Mouse (Mus musculus) heart, postnatal 4 days (tissue): ENCODE results near the gene Aurkaip1. TPM values are rescaled to one million over a fixed set of nuclear protein-coding genes. Genes with fewer than 3 reads are reported as not detected.

Source experiments
- DNase-seq: peaks from one replicate; pipeline ENCODE4 v3.0.0; 2021
- microRNA-seq, 2 experiments: library from miRNA; unstranded; fragments of <30 nt; microRNA quantifications; one replicate each; pipeline ENCODE4 v1.2.0; 2021 to 2022
- total RNA-seq, 2 experiments: library from RNA; stranded (reverse); gene quantifications; 2 replicates each; pipeline ENCODE4 v1.2.3; 2021

Aurkaip1 gene
- total RNA-seq, 2 experiments from 2014 or later, result 78.9 to 84.2 TPM

DNA sequence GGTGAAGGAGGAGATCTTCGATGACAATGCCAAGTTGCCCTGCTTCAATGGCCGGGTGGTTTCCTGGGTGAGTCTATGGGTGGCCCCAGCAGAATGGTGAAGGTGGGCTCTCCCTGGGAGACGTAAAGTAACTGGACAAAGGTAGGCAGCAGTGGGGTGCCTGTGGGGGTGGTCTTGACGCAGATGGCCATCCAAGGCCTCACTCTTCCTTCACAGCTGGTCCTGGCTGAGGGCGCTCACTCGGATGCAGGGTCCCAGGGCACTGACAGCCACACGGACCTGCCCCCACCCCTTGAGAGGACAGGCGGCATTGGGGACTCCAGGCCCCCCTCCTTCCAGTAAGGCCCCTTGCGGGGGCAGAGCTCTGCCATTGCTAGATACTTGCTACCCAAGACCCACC, 22.3 kb downstream of the Aurkaip1 start:
- DNase-seq, result no peak

DNA sequence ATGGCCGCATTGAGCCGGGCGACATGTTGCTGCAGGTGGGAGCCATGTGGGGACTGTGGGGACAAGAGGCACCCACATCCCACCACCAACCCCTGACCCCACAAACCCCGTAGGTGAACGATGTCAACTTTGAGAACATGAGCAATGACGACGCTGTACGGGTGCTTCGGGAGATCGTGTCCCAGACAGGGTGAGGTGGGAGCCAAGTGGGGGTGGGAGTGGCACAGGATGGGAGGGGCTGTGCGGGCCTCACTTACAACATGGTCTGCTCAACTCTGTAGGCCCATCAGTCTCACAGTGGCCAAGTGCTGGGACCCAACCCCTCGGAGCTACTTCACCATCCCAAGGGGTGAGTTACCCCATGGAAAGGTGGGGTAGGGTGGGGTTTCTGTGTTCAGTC, 23.9 kb downstream of the Aurkaip1 start:
- no peak for DNase-seq

DNA sequence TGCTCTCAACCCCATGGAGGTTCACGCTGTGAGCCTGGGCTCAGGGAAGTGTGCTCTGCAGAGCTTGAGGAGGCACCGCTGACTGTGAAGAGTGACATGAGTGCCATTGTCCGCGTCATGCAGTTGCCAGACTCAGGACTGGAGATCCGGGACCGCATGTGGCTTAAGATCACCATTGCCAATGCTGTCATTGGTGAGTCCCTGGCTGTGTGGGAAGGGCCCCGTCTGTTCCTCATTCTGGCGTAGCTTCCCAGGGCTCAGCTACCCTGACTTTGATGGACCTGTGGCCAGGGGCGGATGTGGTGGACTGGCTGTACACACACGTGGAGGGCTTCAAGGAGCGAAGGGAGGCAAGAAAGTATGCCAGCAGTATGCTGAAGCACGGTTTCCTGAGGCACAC, 25.0 kb downstream of the Aurkaip1 start:
- DNase-seq, result no peak

DNA sequence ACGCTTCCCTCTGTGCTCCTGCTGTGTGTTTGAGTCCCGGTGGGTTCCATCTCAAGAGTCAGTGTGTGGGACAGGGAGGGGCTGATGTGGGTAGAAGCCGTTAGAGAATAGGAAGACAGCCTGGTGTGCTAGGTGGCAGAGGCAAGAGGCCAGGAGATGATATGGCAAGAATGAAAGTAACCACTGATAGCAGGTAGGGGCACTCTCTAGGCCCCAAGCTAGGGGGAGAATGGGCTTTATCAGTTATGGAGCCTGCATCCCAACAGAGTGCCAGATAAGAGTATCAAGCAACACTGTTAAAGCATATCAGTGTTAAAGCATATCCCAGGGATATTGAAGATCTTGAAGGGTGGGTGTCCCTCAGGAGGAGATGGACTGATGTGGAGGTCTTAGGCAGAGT, 25.8 kb downstream of the Aurkaip1 start:
- DNase-seq, result no peak

DNA sequence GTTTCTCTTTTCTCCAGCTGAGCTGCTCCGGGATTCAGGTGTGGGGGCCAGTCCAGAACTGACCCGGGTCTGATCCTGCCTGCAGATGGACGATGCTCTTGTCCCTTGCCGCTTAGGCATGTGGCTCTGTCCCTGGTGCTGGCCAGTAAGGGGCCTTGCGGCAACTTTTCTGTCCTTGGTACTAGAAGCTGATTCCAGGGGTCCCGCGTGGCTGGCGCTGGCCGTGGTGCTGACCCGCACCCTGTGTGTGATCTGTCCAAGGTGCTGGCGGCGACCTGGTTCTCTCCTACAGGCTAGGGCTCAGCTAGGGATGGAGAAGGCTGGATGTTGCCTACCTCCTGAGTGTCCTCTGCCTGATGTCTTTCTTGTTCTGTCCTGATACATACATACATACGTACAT, 28.2 kb downstream of the Aurkaip1 start:
- peak; percentile 87 for DNase-seq

DNA sequence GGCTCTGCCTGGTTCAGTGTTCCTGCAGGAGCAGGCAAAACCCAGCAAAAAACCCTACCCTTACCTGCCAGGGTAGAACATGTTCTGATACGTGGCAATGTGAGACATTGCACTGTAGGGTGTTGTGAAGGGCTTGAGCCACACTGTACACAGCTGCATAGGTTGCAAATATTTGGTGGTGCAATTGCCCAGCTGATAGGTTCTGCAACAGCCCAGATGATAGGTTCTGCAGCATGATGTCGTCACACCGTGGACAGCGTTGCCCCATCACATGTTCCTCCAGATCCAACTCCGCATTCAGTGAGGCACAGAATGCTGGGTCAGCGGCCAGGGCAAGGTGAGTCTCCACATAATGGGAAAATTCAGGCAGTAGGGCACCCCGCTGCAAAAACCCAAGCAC, 30.7 kb downstream of the Aurkaip1 start:
- DNase-seq, result no peak

DNA sequence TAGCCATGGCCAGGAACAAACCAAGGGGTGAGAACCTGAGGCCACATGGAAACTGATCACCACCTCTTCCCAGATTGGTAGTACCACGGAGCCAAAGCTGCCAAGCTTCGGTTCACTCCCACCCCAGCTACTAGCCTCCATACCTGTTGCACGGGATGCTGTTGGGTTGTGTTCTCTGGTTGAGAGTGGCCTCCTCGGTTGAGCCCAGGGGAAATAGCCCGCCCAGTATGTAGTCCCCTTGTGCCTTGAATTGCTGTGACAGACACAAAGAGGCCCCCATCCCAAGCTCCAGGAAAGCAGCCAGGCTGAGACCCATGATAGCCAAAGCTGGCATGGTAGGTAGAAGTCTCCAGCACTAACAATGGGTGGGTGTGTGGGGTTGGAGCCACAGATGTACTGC, 31.9 kb downstream of the Aurkaip1 start, which contains the start of gene Tas1r3:
Tas1r3 (minus strand) TSS at position 362 of the 400 bp plus-strand sequence.
- DNase-seq, result no peak

DNA sequence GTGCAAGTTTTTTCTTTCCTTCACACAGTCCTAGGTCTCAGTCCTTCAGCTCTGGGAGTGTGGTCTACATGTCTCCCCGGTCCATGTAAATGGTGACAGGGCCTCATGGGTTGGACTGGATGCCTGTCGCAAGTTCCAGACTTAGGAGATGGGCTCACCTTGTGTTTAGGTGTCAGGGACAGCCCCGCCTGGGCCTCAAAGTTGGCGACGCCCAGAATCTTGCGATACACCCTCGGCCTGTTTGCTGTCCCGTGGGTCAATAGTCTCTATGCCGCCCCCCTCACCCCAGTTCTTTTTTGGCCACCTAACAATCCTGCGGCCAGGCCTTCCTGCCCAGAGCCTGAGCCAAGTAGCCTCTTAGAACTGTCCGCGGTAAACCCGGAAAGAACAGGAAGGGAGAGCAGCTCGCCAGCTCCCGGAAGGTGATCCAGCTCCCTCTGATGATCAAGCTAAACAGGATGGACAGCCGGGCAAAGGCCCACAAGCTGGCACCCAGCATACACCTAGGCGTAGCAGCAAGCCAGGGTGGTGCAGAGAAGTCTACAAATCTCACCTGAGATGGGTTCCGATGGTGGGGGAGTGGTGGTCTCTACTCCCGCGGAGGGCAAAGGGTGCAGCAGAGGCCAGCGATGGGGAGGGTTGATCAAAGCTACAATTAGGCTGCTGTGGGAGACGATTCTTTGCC, 37.7 kb downstream of the Aurkaip1 start:
- DNase-seq, result no peak

DNA sequence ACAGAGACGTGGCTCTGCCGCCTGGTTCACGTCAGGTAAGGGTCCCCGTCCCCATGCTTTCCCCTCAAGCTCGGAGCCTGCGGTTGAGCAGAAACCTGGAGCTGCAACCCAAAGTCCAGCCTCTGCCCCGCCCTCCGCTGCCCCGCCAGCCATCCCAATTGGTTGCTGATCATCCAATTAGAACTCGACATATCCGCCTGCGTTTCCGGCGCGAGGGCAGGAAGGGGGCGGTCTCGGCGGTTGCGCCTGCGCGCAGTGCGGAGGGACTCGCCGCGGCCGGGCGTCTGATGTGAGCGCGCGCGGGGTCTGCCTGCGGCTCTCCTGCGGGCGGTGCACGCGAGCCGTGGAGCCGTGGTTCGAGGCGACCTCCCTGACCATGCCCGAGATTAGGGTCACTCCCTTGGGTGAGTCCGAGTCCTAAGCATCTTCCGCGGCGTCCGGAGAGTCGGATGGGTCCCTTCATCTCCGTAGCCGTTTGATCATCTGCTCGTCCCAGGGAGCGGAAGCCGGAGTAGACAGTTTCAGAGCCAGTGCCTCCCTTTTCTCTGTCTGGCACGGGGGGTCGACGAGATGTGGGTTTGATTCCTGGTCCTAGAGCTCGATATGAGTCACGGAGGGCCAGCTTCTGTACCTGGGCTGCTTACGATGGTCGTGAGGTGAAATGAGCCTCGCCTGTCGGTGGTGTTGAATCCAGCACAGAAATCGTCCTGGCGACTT, 38.4 kb downstream of the Aurkaip1 start, which contains the start of the genes Cptp and Ints11:
Cptp (minus strand) TSS at position 124 of the 717 bp plus-strand sequence.
Ints11 (plus strand) TSS at position 230 of the 717 bp plus-strand sequence.
- DNase-seq, result peak; percentile 98

DNA sequence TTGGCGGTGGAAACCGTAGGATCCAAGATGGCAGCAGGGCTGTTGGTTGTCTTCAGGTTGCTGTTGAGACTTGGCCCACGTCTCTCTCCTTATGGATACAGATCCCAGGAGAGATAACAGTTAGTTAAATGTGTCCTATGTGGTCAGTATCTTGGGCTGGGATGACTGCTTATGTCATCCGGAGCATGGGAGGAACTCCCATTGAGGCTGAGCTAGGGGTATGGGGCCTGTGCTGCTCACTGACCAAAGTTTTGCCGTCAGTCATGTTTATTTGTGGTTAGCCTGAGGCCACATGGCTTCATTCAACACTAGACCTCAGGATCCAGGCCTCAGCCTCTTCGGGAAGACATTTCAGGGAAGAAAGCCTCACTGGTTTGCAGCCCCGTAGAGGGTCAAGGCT, 40.3 kb downstream of the Aurkaip1 start:
- DNase-seq, result no peak

Small RNA genes within 50 kb of the gene (microRNA-seq; reads per million reads assigned to microRNA genes)
- 0 reads per million in 2 experiments for gene Gm27743

Other genes with a start within 250 kb of the Aurkaip1 start
- 10 to 100 TPM; 15.6 to 16.5 TPM for gene Slc35e2, start 229.9 kb upstream of the Aurkaip1 start, total RNA-seq
- 10 to 100 TPM; 30.1 to 32.3 TPM for gene Cdk11b, start 206.4 kb upstream of the Aurkaip1 start, total RNA-seq
- gene Gm10563, start 185.9 kb upstream of the Aurkaip1 start, total RNA-seq, result not detected
- 10 to 100 TPM; 32.3 to 33.1 TPM for gene Mmp23, start 177.9 kb upstream of the Aurkaip1 start, total RNA-seq
- 10 to 100 TPM; 15.9 to 17.7 TPM for gene Mib2, start 162.1 kb upstream of the Aurkaip1 start, total RNA-seq
- gene Fndc10, start 136.9 kb upstream of the Aurkaip1 start, total RNA-seq, result 1 to 10 TPM; 3.5 to 4.7 TPM
- 10 to 100 TPM; 60.3 to 64.9 TPM for gene Ssu72, start 126.5 kb upstream of the Aurkaip1 start, total RNA-seq
- gene Tmem240, start 96.5 kb upstream of the Aurkaip1 start, total RNA-seq, result under 1 TPM; 0.36 to 0.43 TPM
- 10 to 100 TPM; 82.7 to 89.7 TPM for gene Atad3a, start 70.2 kb upstream of the Aurkaip1 start, total RNA-seq
- gene Vwa1, start 56.6 kb upstream of the Aurkaip1 start, total RNA-seq, result 10 to 100 TPM; 11.5 to 12.5 TPM
- gene Tmem88b, start 45.4 kb upstream of the Aurkaip1 start, total RNA-seq, result 1 to 10 TPM; 4.6 to 4.9 TPM
- not detected for gene Ankrd65, start 40.8 kb upstream of the Aurkaip1 start, total RNA-seq
- 10 to 100 TPM; 78.1 to 95.5 TPM for gene Mrpl20, start 28.4 kb upstream of the Aurkaip1 start, total RNA-seq
- gene Ccnl2, start 18.8 kb upstream of the Aurkaip1 start, total RNA-seq, result 10 to 100 TPM; 58.2 to 59.4 TPM
- gene Mxra8, start 8.4 kb downstream of the Aurkaip1 start, total RNA-seq, result 10 to 100 TPM; 49.4 to 49.5 TPM
- gene Dvl1, start 16.1 kb downstream of the Aurkaip1 start, total RNA-seq, result 10 to 100 TPM; 32.8 to 33.2 TPM
- under 1 TPM; 0.14 to 0.20 TPM for gene Tas1r3, start 32.1 kb downstream of the Aurkaip1 start, total RNA-seq
- 10 to 100 TPM in 1 of 2 experiments, 1 to 10 TPM in 1; 6.6 to 11.2 TPM for gene Cptp, start 38.2 kb downstream of the Aurkaip1 start, total RNA-seq
- 10 to 100 TPM; 16.0 to 19.2 TPM for gene Ints11, start 38.3 kb downstream of the Aurkaip1 start, total RNA-seq
- 10 to 100 TPM; 18.3 to 23.1 TPM for gene Pusl1, start 60.5 kb downstream of the Aurkaip1 start, total RNA-seq
- gene Acap3, start 60.5 kb downstream of the Aurkaip1 start, total RNA-seq, result 10 to 100 TPM; 16.9 to 21.4 TPM
- 10 to 100 TPM; 72.4 to 81.4 TPM for gene Ube2j2, start 112.6 kb downstream of the Aurkaip1 start, total RNA-seq
- 10 to 100 TPM; 14.7 to 15.2 TPM for gene C1qtnf12, start 131.0 kb downstream of the Aurkaip1 start, total RNA-seq
- 1 to 10 TPM; 4.1 to 4.5 TPM for gene B3galt6, start 161.4 kb downstream of the Aurkaip1 start, total RNA-seq
- 100 to 1,000 TPM; 107 to 109 TPM for gene Sdf4, start 161.6 kb downstream of the Aurkaip1 start, total RNA-seq
- under 1 TPM; 0.34 to 0.62 TPM for gene Tnfrsf4, start 182.6 kb downstream of the Aurkaip1 start, total RNA-seq
- under 1 TPM in 1 of 2 experiments, not detected in 1; 0.29 TPM for gene Tnfrsf18, start 194.9 kb downstream of the Aurkaip1 start, total RNA-seq
- gene Ttll10, start 228.1 kb downstream of the Aurkaip1 start, total RNA-seq, result under 1 TPM; 0.16 to 0.55 TPM